Mouse (Mus musculus): ENCODE results near the gene Auts2.
A peak's percentile ranks its signal among the peaks of the same experiment; 100 is the strongest.

DNA sequence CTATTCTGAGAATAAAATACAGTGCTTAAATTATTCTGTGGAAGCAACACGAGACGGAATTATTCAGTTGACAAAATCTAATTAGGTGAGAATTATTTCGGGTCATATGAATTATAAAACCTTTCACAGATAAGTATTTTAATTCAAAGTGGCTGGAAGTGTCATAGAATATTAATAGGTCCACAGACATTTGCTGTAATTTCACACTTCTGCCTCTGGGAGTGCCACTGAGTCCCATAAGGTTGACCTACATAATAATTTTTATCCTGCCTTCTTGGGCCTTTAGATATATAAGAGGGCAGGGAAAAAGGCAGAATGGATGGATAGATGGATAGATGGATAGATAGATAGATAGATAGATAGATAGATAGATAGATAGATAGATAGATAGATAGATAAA lies 454.6 kb downstream of the Auts2 start:
- TF ChIP-seq EP300 (IDR thresholded peaks at IDR 0.05; ENCODE audit: low read depth) (no peak), CTCF (IDR thresholded peaks at IDR 0.05; ENCODE audit: low read depth) (peak; percentile 28)
